Mouse (Mus musculus) layer of hippocampus, postnatal 36 days (tissue): ENCODE data around the gene Hsd17b7. TPM values are rescaled to one million over a fixed set of nuclear protein-coding genes. Genes with fewer than 3 reads are reported as not detected.

ENCODE experiments used
- DNase-seq, 2 experiments: peaks; one replicate each; pipeline ENCODE4 v3.0.0; 2022
- total RNA-seq, 2 experiments: library from RNA; stranded (reverse); gene quantifications; 2 replicates each; pipeline ENCODE4 v1.2.3; 2021

The Hsd17b7 gene
- total RNA-seq, 2 experiments from 2014 or later, result 15.0 to 15.4 TPM

DNA sequence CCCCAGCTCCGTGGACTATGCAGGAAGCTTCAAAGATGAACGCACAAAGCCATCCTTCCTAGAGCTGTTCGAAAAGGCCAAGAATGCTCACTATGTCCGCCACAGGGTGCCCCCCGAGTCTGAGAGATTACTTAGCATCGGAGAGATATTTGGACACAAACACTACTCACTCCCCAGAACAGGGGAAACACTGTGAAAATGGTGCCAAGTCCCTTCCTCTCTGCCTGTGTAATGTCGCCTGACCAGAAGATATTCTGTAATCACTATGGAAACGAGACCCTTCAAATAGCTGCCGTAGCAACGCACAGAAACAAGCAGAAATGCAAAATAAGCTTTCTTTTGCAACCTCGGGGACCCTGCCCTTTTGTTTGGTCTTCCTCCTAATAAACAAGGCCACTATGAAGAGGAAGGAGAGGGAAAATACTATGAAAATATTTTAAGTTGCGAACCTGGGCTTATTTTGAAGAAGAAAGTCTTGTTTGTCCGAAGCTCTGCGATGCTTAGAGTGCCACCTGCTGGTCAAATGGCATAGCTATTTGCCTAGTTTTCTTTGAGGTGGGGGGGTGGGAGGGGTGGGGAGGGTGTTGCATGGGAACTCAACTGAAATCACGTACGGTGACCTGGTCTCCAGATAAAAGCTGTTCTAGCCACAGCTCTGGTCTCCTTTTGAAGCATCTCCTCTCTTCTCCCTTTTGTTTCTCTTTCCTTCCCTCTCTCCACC lies 34.9 kb downstream of the Hsd17b7 start:
- DNase-seq, result peak; percentile 32 to 52

- no peak for DNase-seq
Measured at GRCm38 (mm10) chr1:169932122-169932746, 36.8 kb downstream of the Hsd17b7 start.

GRCm38 (mm10) chr1:169931698-169932097 lies 37.3 kb downstream of the Hsd17b7 start:
- no peak for DNase-seq

DNA sequence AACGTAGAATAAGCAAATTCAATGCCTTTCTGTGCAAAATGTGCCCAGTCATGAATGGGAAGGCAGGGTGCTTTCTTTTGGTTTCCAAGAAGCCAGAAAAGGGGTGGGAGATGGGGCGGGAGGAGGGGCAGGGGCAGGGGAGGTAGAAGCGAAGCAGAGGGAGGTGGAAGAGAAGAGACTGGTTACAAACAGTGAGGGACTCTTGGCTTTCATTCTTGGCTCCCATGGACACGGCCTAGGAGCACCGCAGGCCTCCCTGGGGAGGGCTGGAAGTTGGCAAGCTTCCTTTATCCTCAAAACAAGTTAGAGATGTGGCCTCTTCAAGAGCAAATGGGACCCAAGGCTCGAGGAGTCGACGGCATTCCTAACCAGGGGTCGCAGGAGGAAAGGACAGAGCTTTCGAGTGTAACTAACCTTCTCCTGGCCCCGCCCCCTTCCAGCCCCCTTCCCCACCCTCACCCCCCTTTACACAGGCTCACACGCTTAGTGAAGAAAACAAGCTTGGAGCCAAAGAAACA lies 40.5 kb downstream of the Hsd17b7 start, which contains the start of gene Ccdc190:
TSS of gene Ccdc190 (plus strand) at position 195 of the 518 bp plus-strand sequence.
- peak; percentile 23 to 41 for DNase-seq

- DNase-seq, result no peak
Measured at GRCm38 (mm10) chr1:169927753-169928369, 41.2 kb downstream of the Hsd17b7 start.

DNA sequence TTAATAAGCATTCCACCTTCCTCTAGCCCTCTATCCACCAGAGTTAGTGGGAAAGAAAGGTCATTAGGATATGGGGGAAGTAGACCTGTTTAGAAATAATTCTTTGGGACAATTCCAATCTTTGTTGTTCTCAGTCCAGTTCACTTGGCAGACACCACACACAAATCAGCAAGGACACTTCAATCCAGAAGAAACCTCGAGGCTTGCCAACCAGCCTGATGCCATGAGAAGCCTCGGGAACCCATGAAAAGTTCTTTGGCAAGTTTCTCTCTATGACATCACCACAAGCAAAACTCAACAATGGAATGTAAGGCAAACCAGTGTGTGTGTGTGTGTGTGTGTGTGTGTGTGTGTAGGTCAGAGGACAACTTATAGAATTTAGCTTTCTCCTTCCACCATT lies 44.5 kb downstream of the Hsd17b7 start:
- no peak for DNase-seq

DNA sequence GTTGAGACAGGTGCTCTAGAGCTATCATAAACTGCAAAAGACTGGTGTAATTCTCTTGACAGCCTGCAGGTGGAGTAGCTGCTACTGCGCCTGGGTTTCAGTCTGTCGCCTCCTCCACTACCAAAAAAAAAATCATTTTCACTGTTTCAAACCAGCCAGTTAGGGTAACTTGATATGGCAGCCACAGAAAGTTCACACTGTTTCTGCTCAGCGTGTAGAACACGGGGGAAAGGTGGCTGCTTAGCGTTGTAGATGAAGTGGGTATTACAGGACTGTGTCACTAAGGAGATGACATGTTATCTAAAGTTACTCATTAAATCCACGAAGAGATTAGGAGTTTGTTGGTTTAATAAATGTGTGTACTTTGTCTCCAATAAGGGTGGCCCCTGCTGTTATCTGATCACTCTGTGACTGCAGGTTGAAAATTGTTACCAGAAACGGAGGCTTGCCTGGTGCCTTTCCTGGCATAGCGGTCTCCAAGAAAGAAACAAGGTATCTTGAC lies 47.3 kb downstream of the Hsd17b7 start:
- DNase-seq, result peak in 1 of 2 experiments; percentile 29

- peak; percentile 73 to 83 for DNase-seq
Measured at GRCm38 (mm10) chr1:169919211-169919610, 49.8 kb downstream of the Hsd17b7 start.

DNA sequence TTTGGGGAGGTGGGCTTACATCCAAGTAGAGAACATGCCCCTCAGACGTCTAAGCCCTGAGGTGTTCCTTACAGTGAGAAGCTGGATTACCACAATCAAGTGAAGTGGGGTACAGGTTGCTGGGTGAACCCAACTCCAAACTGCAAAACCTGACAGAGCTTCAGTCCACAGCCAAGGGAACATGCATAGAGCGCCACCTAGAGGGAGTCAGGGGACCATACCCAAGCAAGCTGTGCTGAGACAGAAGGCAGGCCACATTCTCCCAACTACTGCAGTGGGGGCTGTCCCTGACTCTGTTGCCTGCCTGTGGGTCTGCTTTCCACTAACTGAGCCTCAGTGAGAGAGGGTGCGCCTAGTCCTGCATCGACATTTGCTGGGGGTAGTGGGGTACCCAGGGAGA lies 51.0 kb downstream of the Hsd17b7 start:
- peak; percentile 61 to 64 for DNase-seq

- no peak for DNase-seq
Measured at GRCm38 (mm10) chr1:169917115-169917796, 51.8 kb downstream of the Hsd17b7 start.

DNA sequence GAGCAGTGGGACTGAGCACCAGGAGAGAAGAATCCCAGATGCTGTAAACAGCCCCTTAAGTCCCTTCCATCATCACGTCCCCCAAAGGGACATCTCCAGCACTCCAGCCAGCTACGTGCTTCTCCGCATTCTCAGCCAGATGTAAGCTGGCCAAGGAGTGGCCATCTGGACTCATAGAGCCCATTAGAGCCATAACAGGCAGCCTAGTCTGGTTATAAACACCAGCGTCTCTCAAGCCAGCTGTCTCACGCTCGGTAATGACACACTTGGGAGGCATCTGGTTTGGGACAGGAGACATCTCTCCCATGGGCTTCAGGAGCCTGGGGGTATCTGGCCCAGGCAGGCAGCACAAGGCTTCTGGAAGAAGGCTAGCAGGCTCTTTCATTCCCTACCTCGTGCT lies 52.4 kb downstream of the Hsd17b7 start:
- no peak for DNase-seq

DNA sequence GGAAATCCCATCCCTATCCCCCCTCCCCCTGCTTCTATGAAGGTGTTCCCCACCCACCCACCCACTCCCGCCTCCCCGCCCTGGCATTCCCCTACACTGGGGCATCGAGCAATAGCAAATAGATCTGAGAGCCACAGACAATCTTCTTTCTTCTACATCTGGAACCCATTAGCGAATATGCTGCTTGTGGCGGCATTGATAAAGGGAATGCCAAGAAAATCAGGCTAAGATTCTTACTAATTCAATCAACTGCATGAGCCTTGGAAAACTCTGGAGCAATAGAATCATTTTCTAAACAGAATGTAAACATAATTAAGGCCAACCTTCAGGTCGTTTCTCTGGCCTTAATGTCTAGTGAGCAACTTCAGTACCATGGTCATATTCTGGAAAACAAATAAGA lies 57.5 kb downstream of the Hsd17b7 start:
- DNase-seq, result no peak

GRCm38 (mm10) chr1:169910751-169911150 lies 58.3 kb downstream of the Hsd17b7 start:
- no peak for DNase-seq

DNA sequence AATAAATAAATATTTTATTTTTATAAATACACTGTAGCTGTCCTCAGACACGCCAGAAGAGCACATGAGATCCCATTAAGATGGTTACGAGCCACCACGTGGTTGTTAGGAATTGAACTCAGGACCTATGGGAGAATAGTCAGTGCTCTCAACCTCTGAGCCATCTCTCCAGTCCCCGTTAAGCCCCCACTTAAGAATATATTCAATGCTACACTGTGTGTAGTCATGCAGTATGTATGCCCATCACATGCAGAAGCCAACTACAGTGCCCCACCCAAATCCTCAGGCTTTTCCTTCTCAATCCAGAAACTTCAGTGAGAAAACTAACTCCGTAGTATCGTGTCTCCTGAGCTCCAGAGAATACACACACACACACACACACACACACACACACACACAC lies 59.4 kb downstream of the Hsd17b7 start:
- DNase-seq, result no peak

GRCm38 (mm10) chr1:169909163-169909562 lies 59.9 kb downstream of the Hsd17b7 start:
- no peak for DNase-seq

DNA sequence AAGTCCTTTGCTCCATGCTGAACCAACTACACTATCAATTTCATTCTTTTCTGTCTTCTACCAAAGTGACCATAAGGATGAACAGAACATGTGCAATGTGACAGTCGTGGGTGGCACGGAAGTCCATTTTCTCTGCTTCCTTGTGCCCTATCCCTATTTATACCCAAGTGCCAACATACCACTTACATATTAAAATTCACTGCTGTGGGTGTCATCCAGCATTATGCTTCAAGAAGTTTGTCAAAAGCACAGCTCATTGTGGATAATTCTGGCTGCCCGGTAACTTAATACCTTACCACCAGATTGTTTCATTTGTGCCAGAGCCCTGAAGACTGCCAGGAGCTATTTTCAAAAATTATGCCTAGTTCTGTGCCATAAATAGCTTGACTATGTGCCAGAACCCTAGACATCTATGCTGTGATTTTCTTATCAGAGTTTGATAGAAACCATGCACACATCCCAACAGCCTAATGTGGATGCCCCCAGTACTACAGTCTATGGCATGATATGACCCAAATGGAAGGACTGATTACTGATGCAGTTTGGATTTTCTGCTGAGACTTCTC lies 68.2 kb downstream of the Hsd17b7 start:
- DNase-seq, result no peak

Other genes starting within 250 kb of the Hsd17b7 start
- 100 to 1,000 TPM; 122 to 147 TPM for gene Rgs4, start 221.6 kb downstream of the Hsd17b7 start, total RNA-seq
- 10 to 100 TPM; 22.9 to 24.7 TPM for gene Ccdc190, start 40.6 kb downstream of the Hsd17b7 start, total RNA-seq
- gene Ddr2, start 141.5 kb upstream of the Hsd17b7 start, total RNA-seq, result 1 to 10 TPM; 4.6 to 7.7 TPM
- 10 to 100 TPM; 53.4 to 57.6 TPM for gene Uap1, start 205.7 kb upstream of the Hsd17b7 start, total RNA-seq
- 100 to 1,000 TPM; 143 to 157 TPM for gene Uhmk1, start 246.2 kb upstream of the Hsd17b7 start, total RNA-seq